Mouse (Mus musculus) CD4-positive, CD25-positive, alpha-beta regulatory T cell, adult 9 weeks (primary cell): ENCODE results near the gene Padi3. TPM values are rescaled to one million over a fixed set of nuclear protein-coding genes. Genes with fewer than 3 reads are reported as not detected.

ENCODE experiments used
- polyA plus RNA-seq: library from polyadenylated mRNA; unstranded; fragments of 100-300 nt; shearing (Covaris generic); gene quantifications from one replicate; pipeline ENCODE4 v1.2.1, GENCODE M21; 2017

Gene Padi3
- polyA plus RNA-seq: 0.50 TPM

GRCm38 (mm10) chr4:140810458-140811260 is at the start of gene Padi3:
Padi3 (minus strand) TSS chr4:140810648.

GRCm38 (mm10) chr4:140845666-140846065 is 35.2 kb upstream of the Padi3 start, which contains the start of gene Padi1:
Padi1 (minus strand) TSS chr4:140845778.

GRCm38 (mm10) chr4:140774025-140774800 is 36.2 kb downstream of the Padi3 start, which contains the start of gene Padi4:
Padi4 (minus strand) TSS chr4:140774236.

GRCm38 (mm10) chr4:140742543-140742942 is 67.9 kb downstream of the Padi3 start, which contains the start of gene Padi6:
Padi6 (minus strand) TSS chr4:140742643.

Other genes starting within 250 kb of the Padi3 start
- gene Arhgef10l, start 144.6 kb downstream of the Padi3 start, polyA plus RNA-seq: 0.73 TPM
- gene Rcc2, start 110.1 kb downstream of the Padi3 start, polyA plus RNA-seq: 7.6 TPM
- not detected for gene Padi6, start 68.0 kb downstream of the Padi3 start, polyA plus RNA-seq
- 6.3 TPM for gene Padi4, start 36.4 kb downstream of the Padi3 start, polyA plus RNA-seq
- gene Padi1, start 35.1 kb upstream of the Padi3 start, polyA plus RNA-seq: 0.42 TPM
- 20.6 TPM for gene Padi2, start 95.7 kb upstream of the Padi3 start, polyA plus RNA-seq
- 331 TPM for gene Sdhb, start 150.6 kb upstream of the Padi3 start, polyA plus RNA-seq
- 6.6 TPM for gene Atp13a2, start 176.2 kb upstream of the Padi3 start, polyA plus RNA-seq
- gene Mfap2, start 199.8 kb upstream of the Padi3 start, polyA plus RNA-seq: not detected
- 0.50 TPM for gene Crocc, start 249.9 kb upstream of the Padi3 start, polyA plus RNA-seq